Mouse (Mus musculus): ENCODE data around the gene Zfp385b. TPM values are rescaled to one million over a fixed set of nuclear protein-coding genes. Genes with fewer than 3 reads are reported as not detected.

The Zfp385b gene
- polyA plus RNA-seq (2012; rRNA removed; ENCODE audit: low replicate concordance): 2.9 and 4.5 TPM in 2 replicates

DNA sequence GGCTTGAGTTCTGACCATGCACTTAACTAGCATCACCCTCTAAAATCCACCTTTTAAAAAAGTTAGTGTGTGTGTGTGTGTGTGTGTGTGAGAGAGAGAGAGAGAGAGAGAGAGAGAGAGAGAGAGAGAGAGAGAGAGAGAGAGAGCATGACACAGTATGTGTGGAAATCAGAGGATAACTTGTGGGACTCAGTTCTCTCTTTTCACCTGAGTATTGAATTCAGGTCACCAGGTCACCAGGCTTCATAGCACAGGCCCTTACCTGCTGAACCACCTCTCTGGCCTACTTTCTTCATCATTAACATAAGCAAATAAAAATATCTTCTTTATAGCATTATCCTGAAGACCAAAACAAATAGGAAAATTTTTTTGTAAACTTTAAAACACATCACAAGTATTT is at the start of gene Zfp385b:
Gene Zfp385b (minus strand): TSS at position 101 of the 400 bp plus-strand sequence.

Other genes starting within 250 kb of the Zfp385b start
- 0.29 and 0.53 TPM in 2 replicates for gene Cwc22, start 126.7 kb upstream of the Zfp385b start, polyA plus RNA-seq (2012; rRNA removed; ENCODE audit: low replicate concordance)